Mouse (Mus musculus) splenic B cell, adult 2 months (primary cell): ENCODE results near the gene Ablim1.

Experiments used
- DNase-seq: peaks from one replicate; pipeline ENCODE4 v3.0.0-alpha.2; 2011; ENCODE audit warnings: low read depth, low spot score
- H3K27me3 ChIP-seq: 2 replicates; pipeline ENCODE4 v1.6.1; 2012; ENCODE audit warnings: mild to moderate bottlenecking, low read length, moderate library complexity, mixed read lengths; ENCODE audit not compliant: control insufficient read depth, poor library complexity, insufficient read depth, severe bottlenecking
- H3K36me3 ChIP-seq: 2 replicates; pipeline ENCODE4 v1.6.1; 2012; ENCODE audit warnings: mild to moderate bottlenecking, low read length, moderate library complexity, mixed read lengths; ENCODE audit not compliant: control insufficient read depth, poor library complexity, insufficient read depth, severe bottlenecking

Ablim1 gene

GRCm38 (mm10) chr19:57099094-57099357 is 215.7 kb downstream of the Ablim1 start:
- Histone ChIP-seq H3K36me3 (peaks cover 1% of the 10 kb centered on the region), H3K27me3 (no peaks in the 10 kb centered on the region)
- no peak for DNase-seq

GRCm38 (mm10) chr19:57098241-57099093 is 216.3 kb downstream of the Ablim1 start:
- DNase-seq = no peak
- Histone ChIP-seq H3K27me3 (no peaks in the 10 kb centered on the region), H3K36me3 (peaks cover 1% of the 10 kb centered on the region)

GRCm38 (mm10) chr19:57095340-57095739 is 219.4 kb downstream of the Ablim1 start:
- DNase-seq = no peak
- Histone ChIP-seq H3K36me3 (peaks cover 1% of the 10 kb centered on the region), H3K27me3 (no peaks in the 10 kb centered on the region)

GRCm38 (mm10) chr19:57093698-57094004 is 221.1 kb downstream of the Ablim1 start:
- H3K27me3 ChIP-seq = no peaks in the 10 kb centered on the region
- DNase-seq = no peak
- peaks cover 1% of the 10 kb centered on the region for H3K36me3 ChIP-seq

- H3K36me3 ChIP-seq = peaks cover 1% of the 10 kb centered on the region
- no peaks in the 10 kb centered on the region for H3K27me3 ChIP-seq
- DNase-seq = no peak
These were observed 221.6 kb downstream of the Ablim1 start for GRCm38 (mm10) chr19:57092958-57093697.

GRCm38 (mm10) chr19:57091278-57091677 is 223.4 kb downstream of the Ablim1 start:
- Histone ChIP-seq H3K36me3 (peaks cover 4% of the 10 kb centered on the region), H3K27me3 (no peaks in the 10 kb centered on the region)
- no peak for DNase-seq

- H3K36me3 ChIP-seq = peaks cover 2% of the 10 kb centered on the region; the same call in 1 of the 2 replicates
- no peaks in the 10 kb centered on the region for H3K27me3 ChIP-seq
- peak; percentile 50 for DNase-seq
These were observed 225.8 kb downstream of the Ablim1 start for GRCm38 (mm10) chr19:57088804-57089369.

GRCm38 (mm10) chr19:57084520-57085166 is 230.1 kb downstream of the Ablim1 start:
- Histone ChIP-seq H3K27me3 (no peaks in the 10 kb centered on the region), H3K36me3 (peaks cover 4% of the 10 kb centered on the region)
- peak; percentile 57 for DNase-seq

GRCm38 (mm10) chr19:57083887-57084286 is 230.8 kb downstream of the Ablim1 start:
- Histone ChIP-seq H3K27me3 (no peaks in the 10 kb centered on the region), H3K36me3 (peaks cover 6% of the 10 kb centered on the region)
- DNase-seq = no peak

GRCm38 (mm10) chr19:57083183-57083555 is 231.6 kb downstream of the Ablim1 start:
- peaks cover 10% of the 10 kb centered on the region for H3K36me3 ChIP-seq
- DNase-seq = no peak
- no peaks in the 10 kb centered on the region for H3K27me3 ChIP-seq

- H3K36me3 ChIP-seq = peaks cover 11% of the 10 kb centered on the region
- no peak for DNase-seq
These were observed 232.1 kb downstream of the Ablim1 start for GRCm38 (mm10) chr19:57082454-57083182.

GRCm38 (mm10) chr19:57081536-57081935 is 233.2 kb downstream of the Ablim1 start:
- DNase-seq = no peak
- Histone ChIP-seq H3K27me3 (no peaks in the 10 kb centered on the region), H3K36me3 (peaks cover 8% of the 10 kb centered on the region)

More at GRCm38 (mm10) chr19:57082454-57083182, 232.1 kb downstream of the Ablim1 start:
- no peaks in the 10 kb centered on the region for H3K27me3 ChIP-seq

GRCm38 (mm10) chr19:57079606-57079981 is 235.1 kb downstream of the Ablim1 start:
- Histone ChIP-seq H3K27me3 (no peaks in the 10 kb centered on the region), H3K36me3 (peaks cover 13% of the 10 kb centered on the region)
- DNase-seq = no peak

GRCm38 (mm10) chr19:57078867-57079605 is 235.7 kb downstream of the Ablim1 start:
- H3K27me3 ChIP-seq = no peaks in the 10 kb centered on the region
- peak; percentile 48 for DNase-seq
- H3K36me3 ChIP-seq = peaks cover 13% of the 10 kb centered on the region
